ENCODE assay signal across 9 mouse cellular contexts in genomic region chr15:82211281-82211680, GRCm38 (mm10). TPM values are rescaled to one million over a fixed set of nuclear protein-coding genes. Genes with fewer than 3 reads are reported as not detected.
A peak's percentile ranks its signal among the peaks of the same experiment; 100 is the strongest.
DNase-seq lines count a peak whose midpoint lies in the region; ATAC-seq and TF ChIP-seq lines count a peak whose summit lies in the region.
"Had no signal": no experiment of that assay in that cellular context is flagged by ENCODE, and none has a peak within 500 bp of the region (broad histone marks: within the 10 kb centered on the region; RNA-seq: fewer than 3 reads in every experiment).

No protein-coding gene starts in this region.

- in situ Hi-C loops in CH12.LX (cut with MboI; ENCODE audit: low pct_ligation_motif_present, low pct_unique_long_range_greater_than_20kb, low sequenced_read_pairs) = loop anchor here (10.0 kb wide), 1 partner anchor 66 kb away; the partner anchor contains the start of gene Srebf2

- TF ChIP-seq RAD21 in CH12.LX (IDR thresholded peaks at IDR 0.05; ENCODE audit: low read depth, low read length) = no peak

- TF ChIP-seq CTCF in heart, adult 2 months (IDR thresholded peaks at IDR 0.05) = no peak
- TF ChIP-seq CTCF in CH12.LX (conservative IDR thresholded peaks at IDR 0.05 in 1 of 2, IDR thresholded peaks at IDR 0.05 in 1 of 2; ENCODE audit: low read depth in 2 of 2, low read length in 2 of 2) = no peak
- no peak for TF ChIP-seq CTCF in liver, postnatal 0 days (IDR thresholded peaks at IDR 0.05; ENCODE audit: low read depth)

- peaks cover 43% of the 10 kb centered on the region for H3K4me1 ChIP-seq in heart, embryonic 10.5 days
- H3K4me1 ChIP-seq in heart, adult 2 months (ENCODE audit: control insufficient read depth, insufficient read depth, low read length) = peaks cover 3% of the 10 kb centered on the region
- peaks cover 17 to 44% of the 10 kb centered on the region in 2 experiments for H3K4me1 ChIP-seq in CH12.LX (ENCODE audit: control insufficient read depth in 1 of 2, insufficient read depth in 2 of 2)
- peaks cover 24% of the 10 kb centered on the region for H3K4me1 ChIP-seq in forebrain, embryonic 14.5 days (ENCODE audit: control insufficient read depth, insufficient read depth, low read length)
- H3K4me1 ChIP-seq in liver, postnatal 0 days (ENCODE audit: insufficient read depth) = peaks cover 11% of the 10 kb centered on the region

- H3K79me2 ChIP-seq in heart, adult 2 months (replicated peaks; ENCODE audit: control insufficient read depth, insufficient read depth, low read length) = no peaks in the 10 kb centered on the region
- peaks cover 71% of the 10 kb centered on the region for H3K79me2 ChIP-seq in CH12.LX (replicated peaks; ENCODE audit: control insufficient read depth, extremely low read depth, insufficient read depth, poor library complexity, severe bottlenecking)

- intact Hi-C loops in heart, adult 2 months (cut with DNase I) = no loop called here

- peaks cover 100% of the 10 kb centered on the region for H3K27me3 ChIP-seq in heart, embryonic 10.5 days (ENCODE audit: insufficient read depth, poor library complexity, severe bottlenecking)
- peaks cover 12% of the 10 kb centered on the region for H3K27me3 ChIP-seq in heart, adult 2 months (ENCODE audit: control insufficient read depth, insufficient read depth, low read length)
- H3K27me3 ChIP-seq in CH12.LX (replicated peaks) = no peaks in the 10 kb centered on the region
- peaks cover 77% of the 10 kb centered on the region for H3K27me3 ChIP-seq in forebrain, embryonic 14.5 days (replicated peaks; ENCODE audit: control insufficient read depth, insufficient read depth, low read length)
- H3K27me3 ChIP-seq in liver, postnatal 0 days (ENCODE audit: insufficient read depth, low read length) = peaks cover 65% of the 10 kb centered on the region

- H3K4me3 ChIP-seq in heart, embryonic 10.5 days = peak overlapping the region; percentile 64
- no peak overlapping the region for H3K4me3 ChIP-seq in heart, adult 2 months
- peak overlapping the region; percentile 74 to 98 (median 93) for H3K4me3 ChIP-seq in CH12.LX (replicated peaks in 1 of 3; ENCODE audit: low read depth in 2 of 3, low read length in 2 of 3, poor library complexity in 1 of 3)
- H3K4me3 ChIP-seq in forebrain, embryonic 14.5 days (ENCODE audit: low read depth, low read length) = peak overlapping the region; percentile 36
- H3K4me3 ChIP-seq in liver, postnatal 0 days (ENCODE audit: low read depth, low read length) = peak overlapping the region; percentile 40; the same call in 1 of the 2 replicates

- H3K36me3 ChIP-seq in heart, embryonic 10.5 days = peaks cover 4% of the 10 kb centered on the region
- no peaks in the 10 kb centered on the region for H3K36me3 ChIP-seq in heart, adult 2 months (ENCODE audit: control insufficient read depth, insufficient read depth, low read length)
- peaks cover 22 to 47% of the 10 kb centered on the region in 2 experiments for H3K36me3 ChIP-seq in CH12.LX (replicated peaks in 1 of 2; ENCODE audit: control insufficient read depth in 1 of 2, insufficient read depth in 1 of 2, low read length in 1 of 2)
- peaks cover under 1% of the 10 kb centered on the region for H3K36me3 ChIP-seq in forebrain, embryonic 14.5 days (ENCODE audit: control insufficient read depth, insufficient read depth, low read length)
- no peaks in the 10 kb centered on the region for H3K36me3 ChIP-seq in liver, postnatal 0 days (replicated peaks; ENCODE audit: insufficient read depth, low read length)

- H3K9ac ChIP-seq in heart, adult 2 months (ENCODE audit: low read depth, low read length) = no peak overlapping the region
- peak overlapping the region; percentile 82 for H3K9ac ChIP-seq in CH12.LX (ENCODE audit: insufficient read depth, low read depth)
- H3K9ac ChIP-seq in forebrain, embryonic 14.5 days (ENCODE audit: low read length) = no peak overlapping the region
- H3K9ac ChIP-seq in liver, postnatal 0 days (replicated peaks) = no peak overlapping the region

- no peak for TF ChIP-seq POLR2A in heart, adult 2 months (IDR thresholded peaks at IDR 0.05; ENCODE audit: insufficient read depth, low read depth, low read length)
- no peak for TF ChIP-seq POLR2A in CH12.LX (IDR thresholded peaks at IDR 0.05; ENCODE audit: low read depth, low read length)

- no peak for DNase-seq in heart, embryonic 10.5 days (ENCODE audit: low spot score)
- no peak for DNase-seq in heart, adult 2 months
- DNase-seq in CH12.LX (ENCODE audit: extremely low read depth) (no peak), adipocyte (ENCODE audit: low spot score) (no peak)
- DNase-seq in forebrain, embryonic 14.5 days (ENCODE audit: low spot score) = no peak
- DNase-seq in liver, postnatal 0 days = no peak
- no peak for DNase-seq in testis, postnatal 10 days (ENCODE audit: low spot score)
- DNase-seq in right cerebral cortex, postnatal 36 days (ENCODE audit: low spot score in 2 of 2) = no peak
- DNase-seq: gastrocnemius, postnatal 10 days had no signal

- peak overlapping the region; percentile 88 for H3K4me2 ChIP-seq in CH12.LX (ENCODE audit: insufficient read depth, low read depth, poor library complexity, severe bottlenecking)
- peak overlapping the region; percentile 65 for H3K4me2 ChIP-seq in forebrain, embryonic 14.5 days (ENCODE audit: low read length)
- no peak overlapping the region for H3K4me2 ChIP-seq in liver, postnatal 0 days (ENCODE audit: low read depth, low read length)

- WGBS in heart, embryonic 10.5 days = 3% methylated on average over 11 of the region's 11 CpGs
- WGBS in heart, adult 2 months = 6% methylated on average over 11 of the region's 11 CpGs
- under 1% methylated on average over 11 of the region's 11 CpGs for WGBS in forebrain, embryonic 14.5 days
- 7% methylated on average over 11 of the region's 11 CpGs for WGBS in liver, postnatal 0 days (ENCODE audit: insufficient replicate concordance)

- no peaks in the 10 kb centered on the region for H3K9me3 ChIP-seq in heart, embryonic 10.5 days
- peaks cover 9% of the 10 kb centered on the region for H3K9me3 ChIP-seq in CH12.LX (replicated peaks; ENCODE audit: low read length)
- H3K9me3 ChIP-seq in forebrain, embryonic 14.5 days (replicated peaks; ENCODE audit: control insufficient read depth, low read length) = no peaks in the 10 kb centered on the region
- no peaks in the 10 kb centered on the region for H3K9me3 ChIP-seq in liver, postnatal 0 days (ENCODE audit: low read length)

- no peak overlapping the region for H3K27ac ChIP-seq in heart, embryonic 10.5 days
- H3K27ac ChIP-seq in heart, adult 2 months = no peak overlapping the region
- H3K27ac ChIP-seq in CH12.LX (ENCODE audit: insufficient read depth, low read depth) = peak overlapping the region; percentile 17
- no peak overlapping the region for H3K27ac ChIP-seq in forebrain, embryonic 14.5 days (ENCODE audit: low read depth, low read length)
- H3K27ac ChIP-seq in liver, postnatal 0 days (ENCODE audit: low read depth) = no peak overlapping the region

- TF ChIP-seq EP300 in heart, adult 2 months (IDR thresholded peaks at IDR 0.05; ENCODE audit: insufficient read depth, low read depth, low read length) = no peak
- TF ChIP-seq EP300 in CH12.LX (IDR thresholded peaks at IDR 0.05; ENCODE audit: low read length) = no peak
- TF ChIP-seq EP300 in liver, postnatal 0 days (IDR thresholded peaks at IDR 0.05; ENCODE audit: low read depth) = no peak

- ATAC-seq in forebrain, embryonic 14.5 days = no peak
- no peak for ATAC-seq in liver, postnatal 0 days

- dilution Hi-C loops in CH12.LX (cut with MboI; ENCODE audit: extremely low pct_ligation_motif_present, extremely low pct_unique_long_range_greater_than_20kb, low sequenced_read_pairs) = no loop called here

TF ChIP-seq in CH12.LX, 34 proteins besides CTCF, POLR2A, EP300 and RAD21 (continues in another document):
- TF ChIP-seq ETS1 (conservative IDR thresholded peaks at IDR 0.05; ENCODE audit: low read depth, low read length) (no peak), MAFK (IDR thresholded peaks at IDR 0.05; ENCODE audit: insufficient replicate concordance, low read length) (no peak)

RNA-seq across cellular contexts. Expression of gene Shisa8, which starts 1.3 kb away (rescaled TPM):
- polyA plus RNA-seq in heart, embryonic 10.5 days (2016; fragmentation: Nextera tagmentation; extraction: Ambion mirVana) = 0.11 and 0.13 TPM in 2 replicates
- under 1 TPM; 0.13 to 0.23 TPM for total RNA-seq in heart, adult 2 months (2021)
- 0.15 and 0.21 TPM in 2 replicates for polyA plus RNA-seq in heart, adult 2 months (2012; rRNA removed)
- total RNA-seq in CH12.LX (2012; rRNA removed) (152 and 159 TPM in 2 replicates), CH12.LX (2014; rRNA removed) (94.6 and 103 TPM in 2 replicates)
- polyA plus RNA-seq in CH12.LX (2012; ENCODE audit: insufficient read length, low read depth) = 64.2 and 83.4 TPM in 2 replicates
- 0.61 and 0.77 TPM in 2 replicates for polyA plus RNA-seq in forebrain, embryonic 14.5 days (2014; fragmentation: Nextera tagmentation; extraction: Ambion mirVana)
- 0.08 and 0.13 TPM in 2 replicates for polyA plus RNA-seq in liver, postnatal 0 days (2015; fragmentation: Nextera tagmentation; extraction: Ambion mirVana)
- total RNA-seq: gastrocnemius, postnatal 10 days had no signal

RNA-seq across cellular contexts. Expression of gene Tnfrsf13c, which starts 12.9 kb away (rescaled TPM):
- polyA plus RNA-seq in heart, embryonic 10.5 days (2016; fragmentation: Nextera tagmentation; extraction: Ambion mirVana) = 0.20 TPM in 1 of 2 replicates, not detected in the other
- total RNA-seq in heart, adult 2 months (2021) = under 1 TPM; 0.16 to 0.18 TPM
- 0.44 and 0.86 TPM in 2 replicates for polyA plus RNA-seq in heart, adult 2 months (2012; rRNA removed)
- total RNA-seq in CH12.LX (2012; rRNA removed) (287 and 334 TPM in 2 replicates), CH12.LX (2014; rRNA removed) (188 and 204 TPM in 2 replicates)
- 219 and 257 TPM in 2 replicates for polyA plus RNA-seq in CH12.LX (2012; ENCODE audit: insufficient read length, low read depth)
- polyA plus RNA-seq in forebrain, embryonic 14.5 days (2014; fragmentation: Nextera tagmentation; extraction: Ambion mirVana) = 0.14 and 0.19 TPM in 2 replicates
- 2.0 and 2.3 TPM in 2 replicates for polyA plus RNA-seq in liver, postnatal 0 days (2015; fragmentation: Nextera tagmentation; extraction: Ambion mirVana)

RNA-seq across cellular contexts. Expression of gene Cenpm, which starts 33.3 kb away (rescaled TPM):
- 58.1 and 66.3 TPM in 2 replicates for polyA plus RNA-seq in heart, embryonic 10.5 days (2016; fragmentation: Nextera tagmentation; extraction: Ambion mirVana)
- total RNA-seq in heart, adult 2 months (2021) = under 1 TPM; 0.39 to 0.42 TPM
- 0.76 and 1.7 TPM in 2 replicates for polyA plus RNA-seq in heart, adult 2 months (2012; rRNA removed)
- total RNA-seq in CH12.LX (2012; rRNA removed) (31.5 and 34.2 TPM in 2 replicates), CH12.LX (2014; rRNA removed) (17.1 and 22.8 TPM in 2 replicates)
- 39.6 and 44.0 TPM in 2 replicates for polyA plus RNA-seq in CH12.LX (2012; ENCODE audit: insufficient read length, low read depth)
- polyA plus RNA-seq in forebrain, embryonic 14.5 days (2014; fragmentation: Nextera tagmentation; extraction: Ambion mirVana) = 42.4 and 63.9 TPM in 2 replicates
- 27.8 and 30.7 TPM in 2 replicates for polyA plus RNA-seq in liver, postnatal 0 days (2015; fragmentation: Nextera tagmentation; extraction: Ambion mirVana)

RNA-seq across cellular contexts. Expression of gene 1500009C09Rik, which starts 40.9 kb away (rescaled TPM):
- not detected in 2 replicates for polyA plus RNA-seq in heart, embryonic 10.5 days (2016; fragmentation: Nextera tagmentation; extraction: Ambion mirVana)
- total RNA-seq in heart, adult 2 months (2021) = not detected
- 0.08 TPM in 1 of 2 replicates, not detected in the other for polyA plus RNA-seq in heart, adult 2 months (2012; rRNA removed)
- total RNA-seq in CH12.LX (2012; rRNA removed) (not detected in 2 replicates), CH12.LX (2014; rRNA removed) (not detected in 2 replicates)
- not detected in 2 replicates for polyA plus RNA-seq in CH12.LX (2012; ENCODE audit: insufficient read length, low read depth)
- polyA plus RNA-seq in forebrain, embryonic 14.5 days (2014; fragmentation: Nextera tagmentation; extraction: Ambion mirVana) = 13.2 and 19.3 TPM in 2 replicates
- not detected in 2 replicates for polyA plus RNA-seq in liver, postnatal 0 days (2015; fragmentation: Nextera tagmentation; extraction: Ambion mirVana)
- total RNA-seq: gastrocnemius, postnatal 10 days had no signal

Comparison
In these comparisons a context has a peak if more than half of its experiments do, and no peak if none do; other contexts are left out.
1. RNA of gene Cenpm, which starts 33.3 kb away (polyA plus RNA-seq): 42.4 to 63.9 TPM in forebrain, embryonic 14.5 days, 58.1 to 66.3 TPM in heart, embryonic 10.5 days, 39.6 to 44.0 TPM in CH12.LX and 27.8 to 30.7 TPM in liver, postnatal 0 days; 0.76 to 1.7 TPM in heart, adult 2 months; every median in the first group is over 10 times any median in the second.
2. RNA of gene Shisa8, which starts 1.3 kb away (polyA plus RNA-seq): 64.2 to 83.4 TPM in CH12.LX; 0.61 to 0.77 TPM in forebrain, embryonic 14.5 days, 0.15 to 0.21 TPM in heart, adult 2 months, 0.08 to 0.13 TPM in liver, postnatal 0 days and 0.11 to 0.13 TPM in heart, embryonic 10.5 days; every median in the first group is over 10 times any median in the second.
3. RNA of gene Tnfrsf13c, which starts 12.9 kb away (polyA plus RNA-seq): 219 to 257 TPM in CH12.LX; 2.0 to 2.3 TPM in liver, postnatal 0 days, 0.44 to 0.86 TPM in heart, adult 2 months, 0.20 TPM in heart, embryonic 10.5 days and 0.14 to 0.19 TPM in forebrain, embryonic 14.5 days; every median in the first group is over 10 times any median in the second.